Comparison of ENCODE assay signal across 27 mouse cellular contexts in genomic region chr12:109709661-109710060, GRCm38 (mm10).
DNase-seq lines count a peak whose midpoint lies in the region; ATAC-seq lines count a peak whose summit lies in the region.
"Had no signal": no experiment of that assay in that cellular context is flagged by ENCODE, and none has a peak within 500 bp of the region (broad histone marks: within the 10 kb centered on the region; RNA-seq: fewer than 3 reads in every experiment).

No protein-coding gene starts in this region.

- DNase-seq in heart, embryonic 10.5 days (ENCODE audit: low spot score), result peak; percentile 45
- no peak for DNase-seq in heart, postnatal 14 days
- DNase-seq in brain, adult 2 months (ENCODE audit: low read depth, low spot score), result peak; percentile 58
- peak; percentile 51 to 68 for DNase-seq in cerebellum, adult 18-20 months
- DNase-seq in cerebellum, postnatal 14 days, result peak; percentile 76 to 81
- no peak for DNase-seq in right cerebral cortex, postnatal 4 days
- DNase-seq: adrenal gland, postnatal 36 days; B cell, adult 2 months; heart, postnatal 10 days; kidney, adult 9 months; kidney, postnatal 25 days; liver, embryonic 13.5 days; lung, adult 2 months; lung, postnatal 14 days; right cerebral cortex, postnatal 14 days; thymus, postnatal 25 days had no signal

- no peak overlapping the region for H3K27ac ChIP-seq in heart, embryonic 10.5 days
- H3K27ac ChIP-seq in kidney, embryonic 15.5 days, result no peak overlapping the region
- H3K27ac ChIP-seq: embryonic facial prominence, embryonic 10.5 days; layer of hippocampus, adult 2 months; limb, embryonic 12.5 days; liver, embryonic 13.5 days had no signal

- no peaks in the 10 kb centered on the region for H3K4me1 ChIP-seq in heart, embryonic 10.5 days
- H3K4me1 ChIP-seq in kidney, embryonic 15.5 days, result no peaks in the 10 kb centered on the region
- H3K4me1 ChIP-seq: embryonic facial prominence, embryonic 10.5 days; limb, embryonic 12.5 days; liver, embryonic 13.5 days had no signal

- H3K4me2 ChIP-seq in kidney, embryonic 15.5 days, result no peak overlapping the region
- H3K4me2 ChIP-seq: heart, embryonic 12.5 days; limb, embryonic 12.5 days; liver, embryonic 13.5 days; midbrain, embryonic 11.5 days had no signal

- ATAC-seq in kidney, embryonic 15.5 days (replicated peaks; ENCODE audit: low FRiP score), result no peak
- ATAC-seq: hindbrain, embryonic 16.5 days; intestine, embryonic 16.5 days; Patski had no signal

- no peak overlapping the region for H3K9ac ChIP-seq in kidney, embryonic 15.5 days
- H3K9ac ChIP-seq: heart, embryonic 12.5 days; limb, embryonic 12.5 days; liver, embryonic 13.5 days had no signal

- 88% methylated on average over 5 of the region's 5 CpGs for WGBS in heart, embryonic 10.5 days
- 94% methylated on average over 5 of the region's 5 CpGs for WGBS in kidney, embryonic 15.5 days

- intact Hi-C loops in heart, postnatal 14 days (cut with DNase I), result no loop called here

- no peaks in the 10 kb centered on the region for H3K27me3 ChIP-seq in heart, embryonic 10.5 days (ENCODE audit: insufficient read depth, poor library complexity, severe bottlenecking)
- no peaks in the 10 kb centered on the region for H3K27me3 ChIP-seq in kidney, embryonic 15.5 days
- H3K27me3 ChIP-seq: CH12.LX; heart, embryonic 12.5 days; limb, embryonic 12.5 days; liver, embryonic 13.5 days; Patski had no signal

- no peaks in the 10 kb centered on the region for H3K9me3 ChIP-seq in heart, embryonic 10.5 days
- H3K9me3 ChIP-seq in kidney, embryonic 15.5 days (replicated peaks), result no peaks in the 10 kb centered on the region
- H3K9me3 ChIP-seq: embryonic facial prominence, embryonic 10.5 days; heart, embryonic 12.5 days; limb, embryonic 12.5 days had no signal

- peaks cover 43% of the 10 kb centered on the region for H3K36me3 ChIP-seq in heart, embryonic 10.5 days
- H3K36me3 ChIP-seq in kidney, embryonic 15.5 days, result 0 out of 2 replicates have a peak, but pooled peaks cover 4% of the 10 kb centered on the region
- H3K36me3 ChIP-seq: G1E; liver, embryonic 13.5 days had no signal

- H3K4me3 ChIP-seq in heart, embryonic 10.5 days, result no peak overlapping the region
- no peak overlapping the region for H3K4me3 ChIP-seq in kidney, embryonic 15.5 days (replicated peaks)
- H3K4me3 ChIP-seq: embryonic facial prominence, embryonic 10.5 days; heart, embryonic 12.5 days; layer of hippocampus, adult 2 months; limb, embryonic 12.5 days; liver, embryonic 13.5 days had no signal

Comparison
In these comparisons a context has a peak if more than half of its experiments do, and no peak if none do; other contexts are left out.
1. DNase-seq: peak in heart, embryonic 10.5 days (single experiment), brain, adult 2 months (single experiment), cerebellum, adult 18-20 months (2 of 2) and cerebellum, postnatal 14 days (2 of 2); none in heart, postnatal 14 days (0 of 2) and right cerebral cortex, postnatal 4 days (single experiment).